8 mouse cellular contexts compared by ENCODE assay signal in genomic region chr11:3602687-3603086, GRCm38 (mm10). TPM values are rescaled to one million over a fixed set of nuclear protein-coding genes. Genes with fewer than 3 reads are reported as not detected.
DNase-seq lines count a peak whose midpoint lies in the region; ATAC-seq and TF ChIP-seq lines count a peak whose summit lies in the region.
"Not testable (repeated sequence)": the region's sequence is repeated elsewhere in the genome, so short reads cannot be mapped to it uniquely, and the experiment has no call there.

No protein-coding gene starts in this region.

- not testable (repeated sequence) for TF ChIP-seq POLR2A in bone marrow, adult 2 months (IDR thresholded peaks at IDR 0.05; ENCODE audit: borderline replicate concordance, control insufficient read depth, low read depth, low read length)

- H3K9me3 ChIP-seq in hindbrain, postnatal 0 days (ENCODE audit: low read length) = not testable (repeated sequence)

- 73% methylated on average over 2 of the region's 2 CpGs for WGBS in bone marrow, adult 2 months
- WGBS in hindbrain, postnatal 0 days = 45% methylated on average over 2 of the region's 2 CpGs

- intact Hi-C loops in gastrocnemius, postnatal 14 days (cut with DNase I; ENCODE audit: low total_unique reads) = not testable (repeated sequence)

- not testable (repeated sequence) for H3K9ac ChIP-seq in hindbrain, postnatal 0 days (replicated peaks; ENCODE audit: low read length)

- not testable (repeated sequence) for H3K4me1 ChIP-seq in bone marrow, adult 2 months (ENCODE audit: control insufficient read depth, insufficient read depth, low read length); hindbrain, postnatal 0 days (ENCODE audit: insufficient read depth, low read length)

- H3K36me3 ChIP-seq in hindbrain, postnatal 0 days (ENCODE audit: insufficient read depth, low read length) = not testable (repeated sequence)

- TF ChIP-seq CTCF in bone marrow, adult 2 months (IDR thresholded peaks at IDR 0.05; ENCODE audit: control insufficient read depth, insufficient read depth, low read length) = peak; percentile 24; the same call in 1 of the 2 replicates
- peak; percentile 56 for TF ChIP-seq CTCF in hindbrain, postnatal 0 days (IDR thresholded peaks at IDR 0.05; ENCODE audit: low read depth)

- not testable (repeated sequence) for ATAC-seq in hindbrain, postnatal 0 days

- H3K27me3 ChIP-seq in hindbrain, postnatal 0 days (ENCODE audit: insufficient read depth, low read length) = not testable (repeated sequence)

- H3K4me2 ChIP-seq in hindbrain, postnatal 0 days (ENCODE audit: low read depth, low read length) = not testable (repeated sequence)

- H3K27ac ChIP-seq in bone marrow, adult 2 months (ENCODE audit: control insufficient read depth, insufficient read depth, low read depth, low read length, poor library complexity); hindbrain, postnatal 0 days: not testable (repeated sequence)

- peak; percentile 51 for DNase-seq in CD4-positive, CD25-positive, alpha-beta regulatory T cell, adult 2 months (ENCODE audit: low read depth, low spot score)
- DNase-seq in gastrocnemius, postnatal 14 days = peak; percentile 7
- DNase-seq in hindbrain, postnatal 0 days (ENCODE audit: low spot score) = not testable (repeated sequence)
- peak; percentile 57 to 69 for DNase-seq in kidney, postnatal 4 days
- DNase-seq in lung, postnatal 25 days (ENCODE audit: low spot score) = peak; percentile 14
- peak; percentile 15 for DNase-seq in retina, postnatal 1 day
- peak; percentile 14 for DNase-seq in urinary bladder, postnatal 14 days (ENCODE audit: low spot score)

- not testable (repeated sequence) for H3K4me3 ChIP-seq in bone marrow, adult 2 months (replicated peaks; ENCODE audit: control insufficient read depth, low read depth, low read length); hindbrain, postnatal 0 days (ENCODE audit: low read length)

RNA-seq across cellular contexts. Expression of gene Morc2a, which starts 46.3 kb away (rescaled TPM):
- 13.0 and 24.9 TPM in 2 replicates for polyA plus RNA-seq in bone marrow, adult 2 months (2011; ENCODE audit: insufficient read depth, insufficient read length, low replicate concordance, missing spikeins)
- 10 to 100 TPM; 17.4 to 17.5 TPM for total RNA-seq in gastrocnemius, postnatal 14 days (2021)
- 34.9 and 36.2 TPM in 2 replicates for total RNA-seq in hindbrain, postnatal 0 days (2014; rRNA removed)
- polyA plus RNA-seq in hindbrain, postnatal 0 days (2015; fragmentation: Nextera tagmentation; extraction: Ambion mirVana) = 17.1 and 17.7 TPM in 2 replicates
